Mouse (Mus musculus) hindbrain, embryonic 14.5 days (tissue): Measurements from ENCODE around the gene Cdh5. TPM values are rescaled to one million over a fixed set of nuclear protein-coding genes. Genes with fewer than 3 reads are reported as not detected.

Source experiments
- ATAC-seq: fragments of 200-750 bp; cut with Nextera tagmentation; 2 replicates; pipeline ENCODE4 v1.8.0; 2017; ENCODE audit warnings: moderate number of reproducible peaks, mild to moderate bottlenecking, moderate TSS enrichment, moderate library complexity; ENCODE audit not compliant: low FRiP score
- DNase-seq: peaks from one replicate; pipeline ENCODE4 v3.0.0-alpha.2; 2015; ENCODE audit warnings: low spot score
- H3K27ac ChIP-seq: fragments of 300-500 bp; sonication (generic); 2 replicates; pipeline ENCODE4 v1.5.1; 2014; ENCODE audit warnings: mild to moderate bottlenecking, moderate library complexity
- H3K27me3 ChIP-seq: fragments of 300-500 bp; sonication (generic); 2 replicates; pipeline ENCODE4 v1.6.1; 2014; ENCODE audit warnings: mild to moderate bottlenecking, low read length, mixed read lengths; ENCODE audit not compliant: control insufficient read depth, insufficient read depth
- H3K36me3 ChIP-seq: fragments of 300-500 bp; sonication (generic); replicated peaks from 2 replicates; pipeline ENCODE4 v1.6.1; 2014; ENCODE audit not compliant: control insufficient read depth, insufficient read depth
- H3K4me1 ChIP-seq: fragments of 300-500 bp; sonication (generic); replicated peaks from 2 replicates; pipeline ENCODE4 v1.6.1; 2014; ENCODE audit warnings: antibody characterized with exemption, low read length, mixed read lengths; ENCODE audit not compliant: control insufficient read depth, insufficient read depth
- H3K4me2 ChIP-seq: fragments of 300-500 bp; sonication (generic); replicated peaks from 2 replicates; pipeline ENCODE4 v1.6.1; 2014; ENCODE audit warnings: mild to moderate bottlenecking, moderate library complexity
- H3K4me3 ChIP-seq: fragments of 300-500 bp; sonication (generic); replicated peaks from 2 replicates; pipeline ENCODE4 v1.5.1; 2014; ENCODE audit warnings: mild to moderate bottlenecking, low read length
- H3K9ac ChIP-seq: fragments of 300-500 bp; sonication (generic); 2 replicates; pipeline ENCODE4 v1.6.1; 2014
- H3K9me3 ChIP-seq: fragments of 300-500 bp; sonication (generic); 2 replicates; pipeline ENCODE4 v1.6.1; 2016; ENCODE audit warnings: low read length; ENCODE audit not compliant: control insufficient read depth
- WGBS: fragments of 180-500 bp; shearing (Covaris S2); extraction: QIAGEN DNeasy Blood & Tissue Kit; methylation state at CpG from one replicate; pipeline ENCODE4 v1.1.7; 2014; 5-methylcytosine and 5-hydroxymethylcytosine counted together
- polyA plus RNA-seq: library from polyadenylated mRNA; unstranded; fragments of >200 nt; fragmentation: Nextera tagmentation; extraction: Ambion mirVana; gene quantifications from 2 replicates; pipeline ENCODE4 v1.2.1, GENCODE M21; 2014

The Cdh5 gene
- 16.6 and 17.3 TPM in 2 replicates for polyA plus RNA-seq

GRCm38 (mm10) chr8:104101415-104101814 is at the start of gene Cdh5:
Gene Cdh5, plus strand, starts transcription at chr8:104101625.
- no peak within 1 kb of the TSS for H3K27ac ChIP-seq
- H3K9me3 ChIP-seq = no peaks in the 10 kb centered on the region
- WGBS = 68% methylated on average over 8 of the region's 8 CpGs
- no peaks in the 10 kb centered on the region for H3K36me3 ChIP-seq
- H3K9ac ChIP-seq = no peak within 1 kb of the TSS
- DNase-seq (no peak), ATAC-seq (no peak)
- H3K4me1 ChIP-seq = peaks cover 7% of the 10 kb centered on the region; the same call in 1 of the 2 replicates
- H3K27me3 ChIP-seq = no peaks in the 10 kb centered on the region
- no peak within 1 kb of the TSS for H3K4me2 ChIP-seq
- H3K4me3 ChIP-seq = peak within 1 kb of the TSS; percentile 15

- Histone ChIP-seq H3K4me1 (peaks cover 8% of the 10 kb centered on the region), H3K27me3 (no peaks in the 10 kb centered on the region), H3K4me2 (no peak overlapping the region), H3K27ac (no peak overlapping the region), H3K9me3 (no peaks in the 10 kb centered on the region), H3K9ac (0 out of 2 replicates have a peak overlapping the region, but pooled peaks have one; percentile 3), H3K4me3 (no peak overlapping the region), H3K36me3 (no peaks in the 10 kb centered on the region)
- 63% methylated on average over 5 of the region's 5 CpGs for WGBS
- ATAC-seq (no peak), DNase-seq (no peak)
Observed at GRCm38 (mm10) chr8:104059922-104060321, 41.5 kb upstream of the Cdh5 start.

GRCm38 (mm10) chr8:104060446-104060845 is 41.0 kb upstream of the Cdh5 start:
- WGBS = 94% methylated on average over 7 of the region's 7 CpGs
- no peak overlapping the region for H3K9ac ChIP-seq
- H3K4me2 ChIP-seq = no peak overlapping the region
- DNase-seq (no peak), ATAC-seq (no peak)
- peaks cover 8% of the 10 kb centered on the region for H3K4me1 ChIP-seq
- H3K27ac ChIP-seq = no peak overlapping the region
- no peaks in the 10 kb centered on the region for H3K27me3 ChIP-seq
- H3K36me3 ChIP-seq = no peaks in the 10 kb centered on the region
- H3K9me3 ChIP-seq = no peaks in the 10 kb centered on the region
- H3K4me3 ChIP-seq = no peak overlapping the region

GRCm38 (mm10) chr8:104061048-104061988 is 40.1 kb upstream of the Cdh5 start:
- H3K4me3 ChIP-seq = no peak overlapping the region
- peak overlapping the region; percentile 28; the same call in 1 of the 2 replicates for H3K27ac ChIP-seq
- peak; percentile 17; the same call in 1 of the 2 replicates for ATAC-seq
- no peaks in the 10 kb centered on the region for H3K36me3 ChIP-seq
- H3K27me3 ChIP-seq = no peaks in the 10 kb centered on the region
- H3K9me3 ChIP-seq = no peaks in the 10 kb centered on the region
- peaks cover 8% of the 10 kb centered on the region for H3K4me1 ChIP-seq
- peak overlapping the region; percentile 3; the same call in 1 of the 2 replicates for H3K4me2 ChIP-seq
- WGBS = 60% methylated on average over 6 of the region's 6 CpGs
- DNase-seq = no peak
- H3K9ac ChIP-seq = no peak overlapping the region

- Histone ChIP-seq H3K4me1 (peaks cover 8% of the 10 kb centered on the region), H3K27me3 (no peaks in the 10 kb centered on the region), H3K4me2 (peak overlapping the region; percentile 3; the same call in 1 of the 2 replicates)
Observed at GRCm38 (mm10) chr8:104061989-104062820, 39.2 kb upstream of the Cdh5 start.

GRCm38 (mm10) chr8:104065223-104065622 is 36.2 kb upstream of the Cdh5 start:
- DNase-seq (no peak), ATAC-seq (no peak)
- Histone ChIP-seq H3K27me3 (no peaks in the 10 kb centered on the region), H3K27ac (no peak overlapping the region), H3K4me2 (no peak overlapping the region), H3K36me3 (no peaks in the 10 kb centered on the region), H3K9me3 (no peaks in the 10 kb centered on the region), H3K4me1 (peaks cover 5% of the 10 kb centered on the region), H3K4me3 (no peak overlapping the region), H3K9ac (no peak overlapping the region)
- WGBS = 74% methylated on average over 7 of the region's 7 CpGs

More at GRCm38 (mm10) chr8:104061989-104062820, 39.2 kb upstream of the Cdh5 start:
- H3K27ac ChIP-seq = peak overlapping the region; percentile 28; the same call in 1 of the 2 replicates
- ATAC-seq = peak; percentile 77
- H3K4me3 ChIP-seq = no peak overlapping the region
- H3K36me3 ChIP-seq = no peaks in the 10 kb centered on the region
- WGBS = 27% methylated on average over 15 of the region's 15 CpGs
- H3K9me3 ChIP-seq = no peaks in the 10 kb centered on the region
- no peak overlapping the region for H3K9ac ChIP-seq
- DNase-seq = peak; percentile 67

- H3K4me3 ChIP-seq = no peak overlapping the region
- no peaks in the 10 kb centered on the region for H3K36me3 ChIP-seq
- H3K9ac ChIP-seq = no peak overlapping the region
- H3K27ac ChIP-seq = no peak overlapping the region
- no peak overlapping the region for H3K4me2 ChIP-seq
- no peaks in the 10 kb centered on the region for H3K9me3 ChIP-seq
- H3K4me1 ChIP-seq = peaks cover 5% of the 10 kb centered on the region
- no peak for DNase-seq
- 82% methylated on average over 9 of the region's 9 CpGs for WGBS
- no peaks in the 10 kb centered on the region for H3K27me3 ChIP-seq
- ATAC-seq = no peak
Observed at GRCm38 (mm10) chr8:104065906-104066518, 35.4 kb upstream of the Cdh5 start.

GRCm38 (mm10) chr8:104067390-104067925 is 34.0 kb upstream of the Cdh5 start:
- Histone ChIP-seq H3K27me3 (no peaks in the 10 kb centered on the region), H3K4me2 (no peak overlapping the region), H3K36me3 (no peaks in the 10 kb centered on the region), H3K9ac (no peak overlapping the region), H3K9me3 (no peaks in the 10 kb centered on the region), H3K4me1 (no peaks in the 10 kb centered on the region), H3K4me3 (no peak overlapping the region), H3K27ac (no peak overlapping the region)
- DNase-seq (no peak), ATAC-seq (no peak)
- WGBS = 87% methylated on average over 12 of the region's 12 CpGs
